Mouse (Mus musculus) liver, embryonic 16.5 days (tissue): ENCODE data around the gene Fam187b. TPM values are rescaled to one million over a fixed set of nuclear protein-coding genes. Genes with fewer than 3 reads are reported as not detected.
A peak's percentile ranks its signal among the peaks of the same experiment; 100 is the strongest.

Experiments
- ATAC-seq: fragments of 200-750 bp; cut with Nextera tagmentation; 2 replicates; pipeline ENCODE4 v1.8.0; 2017; ENCODE audit warnings: low read depth, mild to moderate bottlenecking, moderate number of reproducible peaks, moderate library complexity
- H3K27ac ChIP-seq: fragments of 300-500 bp; sonication (generic); 2 replicates; pipeline ENCODE4 v1.5.1; 2014; ENCODE audit warnings: mild to moderate bottlenecking, low read length
- H3K27me3 ChIP-seq: fragments of 300-500 bp; sonication (generic); 2 replicates; pipeline ENCODE4 v1.6.1; 2014; ENCODE audit warnings: low read depth, low read length, mixed read lengths; ENCODE audit not compliant: control insufficient read depth, insufficient read depth
- H3K36me3 ChIP-seq: fragments of 300-500 bp; sonication (generic); 2 replicates; pipeline ENCODE4 v1.6.1; 2014; ENCODE audit warnings: mild to moderate bottlenecking; ENCODE audit not compliant: control insufficient read depth, insufficient read depth
- H3K4me1 ChIP-seq: fragments of 300-500 bp; sonication (generic); 2 replicates; pipeline ENCODE4 v1.6.1; 2014; ENCODE audit warnings: low read depth, low read length, mixed read lengths; ENCODE audit not compliant: control insufficient read depth
- H3K4me2 ChIP-seq: fragments of 300-500 bp; sonication (generic); 2 replicates; pipeline ENCODE4 v1.6.1; 2014; ENCODE audit warnings: low read depth, low read length, mixed read lengths
- H3K4me3 ChIP-seq: fragments of 300-500 bp; sonication (generic); 2 replicates; pipeline ENCODE4 v1.5.1; 2014; ENCODE audit warnings: low read depth, mild to moderate bottlenecking, low read length
- H3K9ac ChIP-seq: fragments of 300-500 bp; sonication (generic); 2 replicates; pipeline ENCODE4 v1.6.1; 2014; ENCODE audit warnings: low read depth, low read length
- H3K9me3 ChIP-seq: fragments of 300-500 bp; sonication (generic); replicated peaks from 2 replicates; pipeline ENCODE4 v1.6.1; 2016; ENCODE audit warnings: low read length; ENCODE audit not compliant: control insufficient read depth
- WGBS: fragments of 180-500 bp; shearing (Covaris S2); extraction: QIAGEN DNeasy Blood & Tissue Kit; methylation state at CpG from one replicate; pipeline ENCODE4 v1.1.7; 2014; ENCODE audit not compliant: insufficient replicate concordance; 5-methylcytosine and 5-hydroxymethylcytosine counted together
- polyA plus RNA-seq: library from polyadenylated mRNA; unstranded; fragments of >200 nt; fragmentation: Nextera tagmentation; extraction: Ambion mirVana; gene quantifications from 2 replicates; pipeline ENCODE4 v1.2.1, GENCODE M21; 2015

Fam187b gene
- polyA plus RNA-seq, 1 experiment from 2014 or later = 3.8 TPM

DNA sequence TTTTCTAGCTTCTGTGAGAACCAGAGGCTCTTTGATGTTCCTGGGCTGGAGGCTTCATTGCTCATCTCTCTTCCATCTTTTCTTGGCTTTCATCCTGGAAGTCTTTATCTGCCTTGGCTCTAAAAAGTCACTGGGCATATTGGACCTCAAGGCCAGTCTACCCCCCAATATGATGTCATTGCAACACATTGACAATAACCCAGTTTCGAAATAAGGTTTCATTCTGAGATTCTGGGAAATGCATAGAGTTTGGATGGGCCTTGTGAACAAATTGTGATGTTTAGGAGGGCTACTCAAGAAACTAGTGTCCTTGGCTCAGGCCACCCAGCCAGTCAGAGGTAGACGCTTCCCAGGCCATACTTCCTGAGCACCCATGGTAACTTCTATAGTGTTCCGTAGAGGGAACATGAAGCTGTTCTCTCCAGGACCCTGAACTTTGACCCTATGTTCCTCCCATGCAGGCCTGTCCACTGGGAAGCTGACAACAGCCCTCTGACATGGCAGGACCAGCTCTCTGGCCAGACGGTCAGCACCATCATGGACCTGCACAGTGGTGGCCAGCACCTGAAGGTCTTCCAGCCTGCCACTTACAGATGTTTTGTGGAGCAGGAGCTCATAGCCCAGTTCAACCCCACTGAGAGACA lies 15.1 kb downstream of the Fam187b start:
- Histone ChIP-seq H3K9me3 (no peaks in the 10 kb centered on the region), H3K4me3 (no peak overlapping the region), H3K4me2 (no peak overlapping the region), H3K27me3 (no peaks in the 10 kb centered on the region), H3K27ac (no peak overlapping the region), H3K9ac (no peak overlapping the region), H3K36me3 (no peaks in the 10 kb centered on the region), H3K4me1 (no peaks in the 10 kb centered on the region)
- ATAC-seq = 0 out of 2 replicates have a peak, but pooled peaks have one; percentile 43
- WGBS = 56% methylated on average over 4 of the region's 4 CpGs

DNA sequence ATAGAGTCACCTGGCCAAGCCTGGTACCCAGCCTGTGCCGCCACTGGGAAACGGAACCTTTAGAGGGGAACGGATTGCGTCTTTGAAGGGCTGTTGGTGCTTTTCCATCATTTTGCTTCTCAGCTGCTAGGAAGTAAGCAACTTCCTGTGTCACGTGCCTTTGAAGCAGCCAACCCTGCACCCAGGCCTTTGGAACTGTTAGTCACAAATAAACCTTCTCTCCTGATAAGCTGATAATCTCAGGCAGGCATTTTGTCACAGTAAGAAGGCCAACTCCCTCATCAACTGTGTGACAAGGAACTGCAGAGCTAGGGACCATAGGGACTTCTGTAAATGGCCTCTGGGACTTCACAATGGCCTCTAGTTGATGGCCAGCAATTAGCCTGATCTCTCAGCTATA lies 18.6 kb downstream of the Fam187b start:
- H3K9me3 ChIP-seq = no peaks in the 10 kb centered on the region
- no peak overlapping the region for H3K4me3 ChIP-seq
- no peak overlapping the region for H3K4me2 ChIP-seq
- ATAC-seq = no peak
- no peaks in the 10 kb centered on the region for H3K27me3 ChIP-seq
- WGBS = 57% methylated on average over 5 of the region's 5 CpGs
- H3K9ac ChIP-seq = no peak overlapping the region
- H3K4me1 ChIP-seq = no peaks in the 10 kb centered on the region
- H3K27ac ChIP-seq = no peak overlapping the region
- no peaks in the 10 kb centered on the region for H3K36me3 ChIP-seq

DNA sequence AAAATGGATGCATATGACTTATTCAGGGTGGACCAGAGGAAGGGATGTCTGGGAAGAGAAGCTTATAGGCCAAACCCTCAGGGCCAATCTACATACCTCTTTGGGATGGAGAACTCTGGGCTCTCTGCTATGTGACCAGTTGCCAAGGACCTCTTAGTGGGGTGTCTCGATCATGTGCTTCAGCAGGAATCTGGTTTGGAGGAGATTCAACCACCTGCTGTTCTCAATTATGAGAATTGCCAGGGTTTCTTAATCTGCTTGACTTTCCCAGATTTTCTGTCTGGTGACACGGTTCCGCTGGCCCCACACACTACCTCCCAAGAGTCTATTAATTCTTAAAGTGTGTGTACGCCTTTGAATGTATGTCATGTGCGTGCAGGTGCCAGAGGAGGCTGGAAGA lies 20.4 kb downstream of the Fam187b start:
- H3K4me1 ChIP-seq = no peaks in the 10 kb centered on the region
- ATAC-seq = no peak
- 77% methylated on average over 5 of the region's 5 CpGs for WGBS
- H3K4me2 ChIP-seq = no peak overlapping the region
- no peak overlapping the region for H3K27ac ChIP-seq
- H3K27me3 ChIP-seq = no peaks in the 10 kb centered on the region
- H3K4me3 ChIP-seq = no peak overlapping the region
- H3K9me3 ChIP-seq = no peaks in the 10 kb centered on the region
- H3K36me3 ChIP-seq = no peaks in the 10 kb centered on the region
- no peak overlapping the region for H3K9ac ChIP-seq

DNA sequence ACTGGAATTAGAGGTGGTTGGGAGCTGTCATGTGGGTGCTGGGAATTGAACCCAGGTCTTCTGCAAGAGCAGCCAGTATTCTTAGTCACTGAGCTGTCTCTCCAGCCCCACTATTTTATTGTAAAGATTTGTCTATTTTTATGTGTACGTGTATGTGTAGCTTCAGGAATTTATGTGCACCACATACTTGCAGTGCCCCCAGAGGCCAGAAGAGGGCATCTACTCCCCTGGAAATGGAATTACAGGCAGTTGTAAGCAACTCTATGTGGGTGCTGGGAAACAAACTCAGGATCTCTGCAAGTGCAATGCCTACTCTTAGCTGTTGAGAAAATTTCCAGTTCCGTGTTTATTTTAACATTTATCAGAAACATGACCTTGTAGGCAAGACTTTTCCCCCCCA lies 22.9 kb downstream of the Fam187b start:
- Histone ChIP-seq H3K9me3 (no peaks in the 10 kb centered on the region), H3K36me3 (no peaks in the 10 kb centered on the region), H3K4me1 (peaks cover 3% of the 10 kb centered on the region), H3K4me2 (no peak overlapping the region), H3K27ac (no peak overlapping the region), H3K4me3 (no peak overlapping the region), H3K9ac (no peak overlapping the region), H3K27me3 (no peaks in the 10 kb centered on the region)
- ATAC-seq = no peak
- WGBS = 85% methylated on average over 2 of the region's 2 CpGs

DNA sequence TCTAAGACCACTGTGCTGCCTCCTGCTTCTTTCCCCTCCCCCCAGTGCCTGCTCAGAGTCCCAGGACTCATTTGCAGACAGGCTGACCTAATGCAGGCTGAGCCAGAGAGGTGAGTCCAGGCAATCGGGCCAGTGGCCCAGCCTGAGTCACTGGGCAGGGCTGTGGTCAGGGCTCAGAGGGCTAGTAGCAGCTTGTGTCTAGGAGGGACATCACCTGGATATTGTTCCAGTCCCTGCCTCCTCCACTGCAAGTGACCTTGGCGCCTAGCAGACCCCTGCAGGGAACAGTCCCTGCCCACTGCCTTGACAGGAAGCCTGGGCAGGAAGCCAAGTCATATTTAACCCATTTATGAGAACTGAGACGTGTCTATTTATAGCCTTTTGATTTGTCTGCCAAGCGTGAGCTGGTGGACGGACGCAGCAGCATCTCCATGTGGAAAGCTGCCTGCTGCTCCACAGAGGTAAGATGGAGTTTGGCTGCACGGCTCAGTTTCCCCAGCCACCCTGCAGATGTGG lies 27.0 kb downstream of the Fam187b start:
- no peak overlapping the region for H3K9ac ChIP-seq
- H3K36me3 ChIP-seq = no peaks in the 10 kb centered on the region
- peak; percentile 39; the same call in 1 of the 2 replicates for ATAC-seq
- H3K4me2 ChIP-seq = no peak overlapping the region
- H3K9me3 ChIP-seq = no peaks in the 10 kb centered on the region
- H3K27ac ChIP-seq = no peak overlapping the region
- 8% methylated on average over 7 of the region's 7 CpGs for WGBS
- H3K27me3 ChIP-seq = no peaks in the 10 kb centered on the region
- peaks cover 3% of the 10 kb centered on the region for H3K4me1 ChIP-seq
- no peak overlapping the region for H3K4me3 ChIP-seq

DNA sequence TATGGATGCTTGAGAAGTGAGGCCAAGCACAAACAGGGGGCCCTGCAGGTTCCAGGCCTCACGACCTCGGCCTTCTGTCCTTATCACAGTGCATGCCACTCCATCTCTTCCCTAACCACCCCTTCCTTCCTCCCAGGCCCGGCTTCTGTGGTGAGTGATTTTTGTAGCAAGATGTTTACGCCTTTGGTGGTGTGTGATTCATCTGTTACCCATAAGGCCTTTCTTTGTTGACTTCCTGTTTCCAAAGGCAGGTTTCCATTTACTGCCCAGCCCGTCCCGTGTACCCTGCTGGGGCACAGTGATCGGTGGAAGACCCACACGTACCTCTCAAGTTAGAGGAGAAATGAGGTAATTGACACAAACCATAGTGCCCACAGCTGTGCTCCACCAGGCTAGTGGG lies 29.1 kb downstream of the Fam187b start:
- H3K36me3 ChIP-seq = no peaks in the 10 kb centered on the region
- no peaks in the 10 kb centered on the region for H3K27me3 ChIP-seq
- peaks cover 3% of the 10 kb centered on the region for H3K4me1 ChIP-seq
- WGBS = 17% methylated on average over 8 of the region's 8 CpGs
- H3K4me3 ChIP-seq = no peak overlapping the region
- no peak overlapping the region for H3K4me2 ChIP-seq
- H3K9ac ChIP-seq = no peak overlapping the region
- H3K9me3 ChIP-seq = no peaks in the 10 kb centered on the region
- peak overlapping the region; percentile 12; the same call in 1 of the 2 replicates for H3K27ac ChIP-seq
- peak; percentile 47 for ATAC-seq

DNA sequence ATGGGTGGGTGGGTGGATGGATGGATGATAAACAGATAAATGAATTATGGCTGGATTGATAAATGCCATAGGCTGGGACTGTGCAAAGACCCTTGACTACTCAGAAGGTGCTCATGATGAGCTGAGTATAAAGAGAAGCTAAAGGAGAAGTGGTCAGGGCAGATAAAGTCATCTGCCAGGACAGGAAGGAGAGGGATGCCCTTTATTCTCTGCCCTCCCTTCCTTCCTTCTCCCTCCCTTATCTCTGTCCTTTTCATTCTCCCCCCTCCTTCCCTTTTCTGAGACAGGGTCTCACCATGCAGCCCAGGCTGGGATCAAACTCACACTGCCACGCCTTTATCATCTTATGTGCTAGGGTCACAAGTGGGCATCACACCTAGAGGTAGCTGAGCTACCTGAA lies 34.2 kb downstream of the Fam187b start:
- no peak overlapping the region for H3K4me3 ChIP-seq
- H3K36me3 ChIP-seq = no peaks in the 10 kb centered on the region
- 21% methylated on average over 1 of the region's 1 CpGs for WGBS
- H3K4me2 ChIP-seq = no peak overlapping the region
- no peaks in the 10 kb centered on the region for H3K27me3 ChIP-seq
- H3K9ac ChIP-seq = no peak overlapping the region
- no peak overlapping the region for H3K27ac ChIP-seq
- no peaks in the 10 kb centered on the region; the same call in 1 of the 2 replicates for H3K4me1 ChIP-seq
- no peaks in the 10 kb centered on the region for H3K9me3 ChIP-seq
- ATAC-seq = no peak

DNA sequence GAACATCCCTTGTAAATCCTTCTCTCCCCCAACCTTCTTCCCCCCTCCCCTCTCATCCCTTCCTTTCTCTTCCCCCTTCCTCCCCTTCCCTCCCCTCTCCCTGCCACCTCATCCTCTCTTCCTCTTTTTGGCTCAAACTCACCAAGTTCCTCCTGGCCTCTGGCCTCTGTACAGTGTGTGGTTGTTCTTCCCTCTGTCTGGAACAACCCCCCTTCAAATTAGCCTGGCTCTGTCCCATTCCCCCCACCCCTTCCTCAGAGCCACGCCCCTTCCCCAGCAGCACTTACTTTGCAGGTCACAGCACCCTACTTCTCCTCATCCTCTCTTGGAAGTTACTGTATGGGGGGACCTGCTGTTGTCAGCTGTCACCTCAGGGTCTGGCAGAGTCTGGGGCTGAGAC lies 34.6 kb downstream of the Fam187b start:
- Histone ChIP-seq H3K9ac (no peak overlapping the region), H3K9me3 (no peaks in the 10 kb centered on the region), H3K4me3 (no peak overlapping the region), H3K4me2 (no peak overlapping the region), H3K27ac (no peak overlapping the region), H3K36me3 (no peaks in the 10 kb centered on the region), H3K4me1 (no peaks in the 10 kb centered on the region; the same call in 1 of the 2 replicates), H3K27me3 (no peaks in the 10 kb centered on the region)
- ATAC-seq = peak; percentile 21; the same call in 1 of the 2 replicates
- 22% methylated on average over 1 of the region's 1 CpGs for WGBS

DNA sequence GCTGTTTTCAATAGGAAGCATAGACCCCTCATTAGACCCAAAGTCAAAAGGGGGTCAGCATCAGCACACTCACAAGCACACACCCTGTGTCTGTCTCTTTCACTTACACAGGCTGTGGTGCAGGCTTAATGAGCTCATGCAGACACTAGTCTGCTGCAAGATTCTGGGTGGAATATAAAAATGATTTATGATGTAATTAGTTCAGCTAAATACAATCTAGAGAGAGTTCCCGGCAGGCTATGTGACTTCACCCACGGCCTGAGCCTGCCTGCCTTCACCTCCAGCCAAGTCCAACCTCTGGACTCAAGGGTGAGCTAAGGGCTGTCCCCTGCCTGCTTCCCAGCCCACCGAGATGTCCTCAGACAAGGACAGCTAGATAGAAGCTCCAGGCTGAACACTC lies 35.3 kb downstream of the Fam187b start:
- Histone ChIP-seq H3K27me3 (no peaks in the 10 kb centered on the region), H3K4me2 (no peak overlapping the region), H3K4me1 (no peaks in the 10 kb centered on the region; the same call in 1 of the 2 replicates), H3K4me3 (no peak overlapping the region), H3K9me3 (no peaks in the 10 kb centered on the region), H3K27ac (no peak overlapping the region), H3K9ac (no peak overlapping the region), H3K36me3 (no peaks in the 10 kb centered on the region)
- no peak for ATAC-seq
- WGBS = 48% methylated on average over 3 of the region's 3 CpGs
